Mouse (Mus musculus) liver, embryonic 14.5 days (tissue): Measurements from ENCODE around the gene Nubpl.

ENCODE experiments used
- CTCF ChIP-seq: IDR thresholded peaks from 2 replicates; pipeline ENCODE4 v1.5.1; 2016; ENCODE audit warnings: antibody characterized with exemption, low read depth, control low read depth
- EP300 ChIP-seq: IDR thresholded peaks from 2 replicates; pipeline ENCODE4 v1.6.1; 2016; ENCODE audit warnings: antibody characterized with exemption, low read depth

GRCm38 (mm10) chr12:52284471-52284870 lies 186.9 kb downstream of the Nubpl start:
- TF ChIP-seq CTCF (no peak), EP300 (no peak)
